Mouse (Mus musculus): ENCODE measurements around the gene Klhl31. TPM values are rescaled to one million over a fixed set of nuclear protein-coding genes. Genes with fewer than 3 reads are reported as not detected.
A peak's percentile ranks its signal among the peaks of the same experiment; 100 is the strongest.

Klhl31 gene
- polyA plus RNA-seq, 1 experiment from 2014 or later, result 0.05 TPM

GRCm38 (mm10) chr9:77630764-77631163 is 5.5 kb upstream of the Klhl31 start:
- H3K4me1 ChIP-seq (ENCODE audit: control insufficient read depth, insufficient read depth, low read length), result no peaks in the 10 kb centered on the region
- no peak overlapping the region for H3K27ac ChIP-seq (ENCODE audit: low read depth, low read length)
- 79% methylated on average over 7 of the region's 7 CpGs for WGBS
- DNase-seq (ENCODE audit: low spot score) (no peak), ATAC-seq (no peak)
- H3K27me3 ChIP-seq (replicated peaks; ENCODE audit: control insufficient read depth, insufficient read depth, low read length), result no peaks in the 10 kb centered on the region
- H3K9me3 ChIP-seq (replicated peaks; ENCODE audit: control insufficient read depth, low read length), result no peaks in the 10 kb centered on the region
- no peak overlapping the region for H3K9ac ChIP-seq (ENCODE audit: low read length)
- no peaks in the 10 kb centered on the region for H3K36me3 ChIP-seq (ENCODE audit: control insufficient read depth, insufficient read depth, low read length)
- no peak overlapping the region for H3K4me3 ChIP-seq (ENCODE audit: low read depth, low read length)
- no peak overlapping the region for H3K4me2 ChIP-seq (ENCODE audit: low read length)

DNA sequence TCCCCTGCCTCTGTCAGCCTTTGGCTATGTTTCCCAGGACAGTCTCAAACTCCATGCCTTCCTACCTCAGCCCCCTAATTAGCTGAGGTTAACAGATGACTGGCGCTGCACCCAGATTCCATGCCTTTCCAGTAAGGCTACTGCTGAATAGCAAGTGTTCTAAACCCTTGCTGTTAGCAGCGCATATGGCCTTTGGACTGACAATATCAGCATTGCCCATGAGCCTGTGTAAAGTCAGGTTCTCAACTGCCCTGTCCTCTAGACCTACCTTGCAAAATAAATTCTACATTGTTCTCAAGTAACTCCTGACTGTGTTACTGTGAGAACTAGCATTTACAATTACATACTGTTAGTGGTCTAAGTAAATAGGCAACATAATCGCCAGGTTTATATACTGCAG is 3.9 kb upstream of the Klhl31 start:
- DNase-seq (ENCODE audit: low spot score), result no peak
- H3K4me1 ChIP-seq (ENCODE audit: control insufficient read depth, insufficient read depth, low read length), result no peaks in the 10 kb centered on the region
- H3K9me3 ChIP-seq (replicated peaks; ENCODE audit: control insufficient read depth, low read length), result no peaks in the 10 kb centered on the region
- H3K36me3 ChIP-seq (ENCODE audit: control insufficient read depth, insufficient read depth, low read length), result no peaks in the 10 kb centered on the region
- ATAC-seq, result no peak
- H3K4me3 ChIP-seq (ENCODE audit: low read depth, low read length), result no peak overlapping the region
- 87% methylated on average over 3 of the region's 3 CpGs for WGBS
- H3K27me3 ChIP-seq (replicated peaks; ENCODE audit: control insufficient read depth, insufficient read depth, low read length), result no peaks in the 10 kb centered on the region
- H3K27ac ChIP-seq (ENCODE audit: low read depth, low read length), result no peak overlapping the region
- H3K4me2 ChIP-seq (ENCODE audit: low read length), result no peak overlapping the region
- H3K9ac ChIP-seq (ENCODE audit: low read length), result no peak overlapping the region

- Histone ChIP-seq H3K4me2 (ENCODE audit: low read length) (no peak overlapping the region), H3K9ac (ENCODE audit: low read length) (no peak overlapping the region), H3K27me3 (replicated peaks; ENCODE audit: control insufficient read depth, insufficient read depth, low read length) (no peaks in the 10 kb centered on the region), H3K27ac (ENCODE audit: low read depth, low read length) (no peak overlapping the region), H3K36me3 (ENCODE audit: control insufficient read depth, insufficient read depth, low read length) (no peaks in the 10 kb centered on the region), H3K9me3 (replicated peaks; ENCODE audit: control insufficient read depth, low read length) (no peaks in the 10 kb centered on the region), H3K4me3 (ENCODE audit: low read depth, low read length) (no peak overlapping the region), H3K4me1 (ENCODE audit: control insufficient read depth, insufficient read depth, low read length) (no peaks in the 10 kb centered on the region)
- ATAC-seq, result no peak
- no peak for DNase-seq (ENCODE audit: low spot score)
- WGBS, result 91% methylated on average over 5 of the region's 5 CpGs
Measured at GRCm38 (mm10) chr9:77636003-77636402, 297 bp upstream of the Klhl31 start.

GRCm38 (mm10) chr9:77637357-77637756 is 1.1 kb downstream of the Klhl31 start:
- H3K4me1 ChIP-seq (ENCODE audit: control insufficient read depth, insufficient read depth, low read length), result no peaks in the 10 kb centered on the region
- DNase-seq (ENCODE audit: low spot score) (no peak), ATAC-seq (no peak)
- no peak overlapping the region for H3K27ac ChIP-seq (ENCODE audit: low read depth, low read length)
- WGBS, result 86% methylated on average over 10 of the region's 10 CpGs
- H3K9me3 ChIP-seq (replicated peaks; ENCODE audit: control insufficient read depth, low read length), result no peaks in the 10 kb centered on the region
- H3K4me2 ChIP-seq (ENCODE audit: low read length), result no peak overlapping the region
- H3K36me3 ChIP-seq (ENCODE audit: control insufficient read depth, insufficient read depth, low read length), result no peaks in the 10 kb centered on the region
- H3K9ac ChIP-seq (ENCODE audit: low read length), result no peak overlapping the region
- H3K27me3 ChIP-seq (replicated peaks; ENCODE audit: control insufficient read depth, insufficient read depth, low read length), result no peaks in the 10 kb centered on the region
- no peak overlapping the region for H3K4me3 ChIP-seq (ENCODE audit: low read depth, low read length)

GRCm38 (mm10) chr9:77645176-77645575 is 8.9 kb downstream of the Klhl31 start:
- no peaks in the 10 kb centered on the region for H3K4me1 ChIP-seq (ENCODE audit: control insufficient read depth, insufficient read depth, low read length)
- H3K9ac ChIP-seq (ENCODE audit: low read length), result no peak overlapping the region
- no peak overlapping the region for H3K27ac ChIP-seq (ENCODE audit: low read depth, low read length)
- H3K27me3 ChIP-seq (replicated peaks; ENCODE audit: control insufficient read depth, insufficient read depth, low read length), result no peaks in the 10 kb centered on the region
- DNase-seq (ENCODE audit: low spot score) (no peak), ATAC-seq (no peak)
- 64% methylated on average over 2 of the region's 2 CpGs for WGBS
- no peak overlapping the region for H3K4me2 ChIP-seq (ENCODE audit: low read length)
- no peaks in the 10 kb centered on the region for H3K9me3 ChIP-seq (replicated peaks; ENCODE audit: control insufficient read depth, low read length)
- no peak overlapping the region for H3K4me3 ChIP-seq (ENCODE audit: low read depth, low read length)
- no peaks in the 10 kb centered on the region for H3K36me3 ChIP-seq (ENCODE audit: control insufficient read depth, insufficient read depth, low read length)

DNA sequence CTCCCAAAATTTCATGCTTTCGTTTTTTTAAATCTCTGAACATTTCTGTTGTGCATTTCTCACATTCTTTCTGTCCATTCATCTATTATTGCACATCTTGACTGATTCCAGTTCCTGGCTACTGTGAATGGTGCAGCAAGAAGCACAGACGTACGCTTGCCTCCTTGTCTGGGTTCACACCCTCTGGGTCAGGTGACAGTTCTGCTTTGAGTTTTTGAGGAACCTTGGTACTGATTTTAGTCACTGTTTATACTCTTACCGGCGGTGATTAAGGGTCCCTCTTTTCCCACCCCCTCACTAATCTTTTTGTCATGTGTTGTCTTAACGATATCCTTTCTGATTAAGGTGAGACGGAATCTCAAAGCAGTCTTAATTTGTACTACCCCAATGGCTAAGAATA is 15.5 kb downstream of the Klhl31 start:
- Histone ChIP-seq H3K36me3 (ENCODE audit: control insufficient read depth, insufficient read depth, low read length) (no peaks in the 10 kb centered on the region), H3K27me3 (replicated peaks; ENCODE audit: control insufficient read depth, insufficient read depth, low read length) (0 out of 2 replicates have a peak, but pooled peaks cover 4% of the 10 kb centered on the region), H3K4me3 (ENCODE audit: low read depth, low read length) (no peak overlapping the region), H3K27ac (ENCODE audit: low read depth, low read length) (no peak overlapping the region), H3K9me3 (replicated peaks; ENCODE audit: control insufficient read depth, low read length) (no peaks in the 10 kb centered on the region), H3K4me2 (ENCODE audit: low read length) (no peak overlapping the region), H3K9ac (ENCODE audit: low read length) (no peak overlapping the region), H3K4me1 (ENCODE audit: control insufficient read depth, insufficient read depth, low read length) (no peaks in the 10 kb centered on the region)
- DNase-seq (ENCODE audit: low spot score) (no peak), ATAC-seq (no peak)
- WGBS, result 43% methylated on average over 7 of the region's 7 CpGs

- H3K27ac ChIP-seq (ENCODE audit: low read depth, low read length), result no peak overlapping the region
- ATAC-seq, result no peak
- H3K36me3 ChIP-seq (ENCODE audit: control insufficient read depth, insufficient read depth, low read length), result no peaks in the 10 kb centered on the region
- no peak overlapping the region for H3K4me2 ChIP-seq (ENCODE audit: low read length)
- H3K9me3 ChIP-seq (replicated peaks; ENCODE audit: control insufficient read depth, low read length), result no peaks in the 10 kb centered on the region
- no peak overlapping the region for H3K9ac ChIP-seq (ENCODE audit: low read length)
- no peak overlapping the region for H3K4me3 ChIP-seq (ENCODE audit: low read depth, low read length)
- no peaks in the 10 kb centered on the region for H3K4me1 ChIP-seq (ENCODE audit: control insufficient read depth, insufficient read depth, low read length)
- 89% methylated on average over 3 of the region's 3 CpGs for WGBS
- H3K27me3 ChIP-seq (replicated peaks; ENCODE audit: control insufficient read depth, insufficient read depth, low read length), result 0 out of 2 replicates have a peak, but pooled peaks cover 4% of the 10 kb centered on the region
- DNase-seq (ENCODE audit: low spot score), result no peak
Measured at GRCm38 (mm10) chr9:77653907-77654306, 17.6 kb downstream of the Klhl31 start.

DNA sequence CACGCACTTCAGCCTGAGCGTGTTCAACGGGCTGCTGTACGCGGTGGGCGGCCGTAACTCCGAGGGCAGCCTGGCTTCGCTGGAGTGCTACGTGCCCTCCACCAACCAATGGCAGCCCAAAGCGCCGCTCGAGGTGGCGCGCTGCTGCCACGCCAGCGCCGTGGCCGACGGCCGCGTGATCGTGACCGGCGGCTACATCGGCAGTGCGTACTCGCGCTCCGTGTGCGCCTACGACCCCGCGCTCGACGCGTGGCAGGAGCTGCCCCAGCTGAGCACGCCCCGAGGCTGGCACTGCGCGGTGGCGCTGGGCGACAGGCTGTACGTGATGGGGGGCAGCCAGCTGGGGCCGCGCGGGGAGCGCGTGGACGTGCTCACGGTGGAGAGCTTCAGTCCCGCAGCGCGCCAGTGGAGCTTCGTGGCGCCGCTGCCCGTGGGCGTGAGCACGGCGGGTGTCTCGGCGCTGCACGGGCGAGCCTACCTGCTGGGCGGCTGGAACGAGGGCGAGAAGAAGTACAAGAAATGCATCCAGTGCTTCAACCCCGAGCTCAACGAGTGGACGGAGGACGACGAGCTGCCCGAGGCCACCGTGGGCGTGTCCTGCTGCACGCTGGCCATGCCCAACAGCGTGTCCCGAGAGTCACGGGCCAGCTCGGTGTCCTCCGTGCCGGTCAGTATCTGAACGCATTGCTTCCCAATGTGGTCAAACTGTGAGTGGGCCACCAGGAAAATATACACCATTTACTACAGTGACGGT is 19.1 kb downstream of the Klhl31 start:
- peak overlapping the region; percentile 62 for H3K4me3 ChIP-seq (ENCODE audit: low read depth, low read length)
- ATAC-seq (peak; percentile 90), DNase-seq (ENCODE audit: low spot score) (peak; percentile 66)
- no peaks in the 10 kb centered on the region for H3K4me1 ChIP-seq (ENCODE audit: control insufficient read depth, insufficient read depth, low read length)
- H3K4me2 ChIP-seq (ENCODE audit: low read length), result peak overlapping the region; percentile 100
- peak overlapping the region; percentile 63 for H3K9ac ChIP-seq (ENCODE audit: low read length)
- H3K27me3 ChIP-seq (replicated peaks; ENCODE audit: control insufficient read depth, insufficient read depth, low read length), result 0 out of 2 replicates have a peak, but pooled peaks cover 4% of the 10 kb centered on the region
- H3K27ac ChIP-seq (ENCODE audit: low read depth, low read length), result no peak overlapping the region
- H3K36me3 ChIP-seq (ENCODE audit: control insufficient read depth, insufficient read depth, low read length), result no peaks in the 10 kb centered on the region
- H3K9me3 ChIP-seq (replicated peaks; ENCODE audit: control insufficient read depth, low read length), result no peaks in the 10 kb centered on the region
- WGBS, result under 1% methylated on average over 83 of the region's 85 CpGs

DNA sequence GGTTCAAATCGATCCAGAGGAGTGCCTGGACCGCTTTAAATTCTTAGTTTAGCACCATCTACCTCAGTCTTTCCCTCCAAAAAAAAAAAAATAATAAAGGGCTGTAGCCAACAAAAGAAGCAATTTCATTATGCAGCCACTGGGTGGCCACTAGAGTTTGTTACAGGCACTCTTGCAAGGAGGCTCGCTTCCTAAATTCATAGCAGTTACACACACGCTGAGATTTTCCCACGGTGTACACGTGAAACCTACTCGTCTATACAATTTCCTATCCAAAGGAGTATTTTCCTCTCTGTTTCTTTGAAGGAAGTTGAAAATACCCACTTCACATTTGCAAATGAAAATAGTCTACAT is 19.6 kb downstream of the Klhl31 start:
- DNase-seq (ENCODE audit: low spot score) (peak; percentile 91), ATAC-seq (peak; percentile 74)
- WGBS, result under 1% methylated on average over 7 of the region's 7 CpGs
- Histone ChIP-seq H3K4me3 (ENCODE audit: low read depth, low read length) (peak overlapping the region; percentile 62), H3K27me3 (replicated peaks; ENCODE audit: control insufficient read depth, insufficient read depth, low read length) (0 out of 2 replicates have a peak, but pooled peaks cover 4% of the 10 kb centered on the region), H3K4me2 (ENCODE audit: low read length) (peak overlapping the region; percentile 100), H3K9ac (ENCODE audit: low read length) (peak overlapping the region; percentile 63), H3K4me1 (ENCODE audit: control insufficient read depth, insufficient read depth, low read length) (no peaks in the 10 kb centered on the region), H3K9me3 (replicated peaks; ENCODE audit: control insufficient read depth, low read length) (no peaks in the 10 kb centered on the region), H3K27ac (ENCODE audit: low read depth, low read length) (no peak overlapping the region), H3K36me3 (ENCODE audit: control insufficient read depth, insufficient read depth, low read length) (no peaks in the 10 kb centered on the region)

All from forebrain, embryonic 14.5 days (tissue).